In the genomic region with DNA sequence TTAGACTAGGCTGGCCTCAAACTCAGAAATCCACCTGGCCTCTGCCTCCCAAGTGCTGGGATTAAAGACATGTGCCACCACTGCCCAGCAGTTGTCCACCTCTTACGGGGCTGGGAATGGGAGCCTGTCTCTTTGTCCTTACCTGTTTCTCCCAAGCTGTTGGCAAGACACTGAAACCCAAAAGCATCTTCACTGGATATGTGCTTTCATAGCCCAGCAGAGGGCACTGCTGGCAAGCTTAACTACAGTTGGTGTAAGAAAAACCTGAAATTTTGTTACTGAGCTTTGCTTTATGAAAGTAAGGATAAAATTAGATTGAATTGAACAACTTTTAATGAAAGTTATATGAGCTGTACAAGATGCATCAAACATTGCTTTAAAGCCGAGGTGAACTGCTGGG, we compare ENCODE assay signal across 9 mouse cellular contexts. TPM values are rescaled to one million over a fixed set of nuclear protein-coding genes. Genes with fewer than 3 reads are reported as not detected.
DNase-seq lines count a peak whose midpoint lies in the region; TF ChIP-seq lines count a peak whose summit lies in the region.
"Had no signal": no experiment of that assay in that cellular context is flagged by ENCODE, and none has a peak within 500 bp of the region (broad histone marks: within the 10 kb centered on the region; RNA-seq: fewer than 3 reads in every experiment).

No protein-coding gene starts in this region.

- peak; percentile 46; the same call in 1 of the 2 replicates for TF ChIP-seq CTCF in lung, adult 2 months (IDR thresholded peaks at IDR 0.05; ENCODE audit: insufficient read depth, low read length)

- H3K4me1 ChIP-seq in lung, adult 2 months (ENCODE audit: control insufficient read depth, insufficient read depth, low read length), result no peaks in the 10 kb centered on the region

- no peak overlapping the region for H3K4me3 ChIP-seq in lung, adult 2 months (replicated peaks; ENCODE audit: extremely low read depth, low read depth, low read length)
- H3K4me3 ChIP-seq: heart, embryonic 15.5 days had no signal

- DNase-seq in urinary bladder, adult 18-20 months (ENCODE audit: low spot score in 2 of 2), result peak; percentile 27 to 37
- no peak for DNase-seq in urinary bladder, postnatal 4 days (ENCODE audit: low spot score in 2 of 2)
- DNase-seq in adrenal gland, adult 2 months, result peak; percentile 40
- peak; percentile 82 for DNase-seq in embryo, embryonic 11 days
- peak; percentile 77 to 82 for DNase-seq in kidney, postnatal 4 days
- DNase-seq in lung, adult 2 months, result peak; percentile 54
- DNase-seq in spleen, adult 12 weeks (ENCODE audit: low spot score), result peak; percentile 30

- no peak for TF ChIP-seq POLR2A in lung, adult 2 months (IDR thresholded peaks at IDR 0.05; ENCODE audit: borderline replicate concordance, extremely low read depth, low read depth, low read length)

- WGBS in lung, adult 2 months, result 33% methylated on average over 2 of the region's 2 CpGs

RNA-seq across cellular contexts. Expression of a gene that starts 4.5 kb away (rescaled TPM):
- 10 to 100 TPM; 57.0 to 62.7 TPM for total RNA-seq in adrenal gland, adult 2 months (2021)
- 56.0 and 63.5 TPM in 2 replicates for polyA plus RNA-seq in adrenal gland, adult 2 months (2012; rRNA removed)
- polyA plus RNA-seq in lung, adult 2 months (2012; rRNA removed), result 55.0 and 61.7 TPM in 2 replicates

RNA-seq across cellular contexts. Expression of a gene that starts 13.2 kb away (rescaled TPM):
- total RNA-seq in adrenal gland, adult 2 months (2021), result 10 to 100 TPM; 20.7 to 23.8 TPM
- 4.7 and 5.4 TPM in 2 replicates for polyA plus RNA-seq in adrenal gland, adult 2 months (2012; rRNA removed)
- 7.7 and 8.8 TPM in 2 replicates for polyA plus RNA-seq in lung, adult 2 months (2012; rRNA removed)

RNA-seq across cellular contexts. Expression of a gene that starts 43.8 kb away (rescaled TPM):
- not detected for total RNA-seq in adrenal gland, adult 2 months (2021)
- 0.09 TPM in 1 of 2 replicates, not detected in the other for polyA plus RNA-seq in adrenal gland, adult 2 months (2012; rRNA removed)
- polyA plus RNA-seq in lung, adult 2 months (2012; rRNA removed), result not detected in 2 replicates
- polyA plus RNA-seq: heart, embryonic 15.5 days; small intestine, adult 2 months had no signal

Comparison
In these comparisons a context has a peak if more than half of its experiments do, and no peak if none do; other contexts are left out.
1. DNase-seq: peak in urinary bladder, adult 18-20 months (2 of 2), adrenal gland, adult 2 months (single experiment), embryo, embryonic 11 days (single experiment), kidney, postnatal 4 days (2 of 2), lung, adult 2 months (single experiment) and spleen, adult 12 weeks (single experiment); none in urinary bladder, postnatal 4 days (0 of 2).